Mouse (Mus musculus): ENCODE data around the gene Mcpt8. TPM values are rescaled to one million over a fixed set of nuclear protein-coding genes. Genes with fewer than 3 reads are reported as not detected.
"Not testable (repeated sequence)": the region's sequence is repeated elsewhere in the genome, so short reads cannot be mapped to it uniquely, and the experiment has no call there.

Gene Mcpt8
- polyA plus RNA-seq, 1 experiment from 2014 or later: not detected

- Histone ChIP-seq H3K27ac (ENCODE audit: low read length) (no peak overlapping the region), H3K9ac (replicated peaks; ENCODE audit: low read depth, low read length) (no peak overlapping the region), H3K36me3 (ENCODE audit: control insufficient read depth, insufficient read depth) (no peaks in the 10 kb centered on the region), H3K4me2 (ENCODE audit: low read length) (no peak overlapping the region), H3K27me3 (replicated peaks; ENCODE audit: control insufficient read depth, insufficient read depth, low read length) (no peaks in the 10 kb centered on the region), H3K4me1 (replicated peaks; ENCODE audit: control insufficient read depth, insufficient read depth, low read length) (no peaks in the 10 kb centered on the region), H3K9me3 (ENCODE audit: control insufficient read depth, low read length) (no peaks in the 10 kb centered on the region), H3K4me3 (replicated peaks; ENCODE audit: low read length) (no peak overlapping the region)
- ATAC-seq: peak; percentile 74
- 35% methylated on average over 3 of the region's 3 CpGs for WGBS
Observed at GRCm38 (mm10) chr14:56103452-56103851, 18.4 kb upstream of the Mcpt8 start.

- no peaks in the 10 kb centered on the region for H3K36me3 ChIP-seq (ENCODE audit: control insufficient read depth, insufficient read depth)
- no peak within 1 kb of the TSS for H3K4me3 ChIP-seq (replicated peaks; ENCODE audit: low read length)
- no peak for ATAC-seq
- H3K27ac ChIP-seq (ENCODE audit: low read length): no peak within 1 kb of the TSS
- 82% methylated on average over 10 of the region's 10 CpGs for WGBS
- no peak within 1 kb of the TSS for H3K9ac ChIP-seq (replicated peaks; ENCODE audit: low read depth, low read length)
- no peaks in the 10 kb centered on the region for H3K27me3 ChIP-seq (replicated peaks; ENCODE audit: control insufficient read depth, insufficient read depth, low read length)
- no peaks in the 10 kb centered on the region for H3K4me1 ChIP-seq (replicated peaks; ENCODE audit: control insufficient read depth, insufficient read depth, low read length)
- H3K9me3 ChIP-seq (ENCODE audit: control insufficient read depth, low read length): no peaks in the 10 kb centered on the region
- H3K4me2 ChIP-seq (ENCODE audit: low read length): no peak within 1 kb of the TSS
Observed at GRCm38 (mm10) chr14:56102386-56102785, 17.3 kb upstream of the Mcpt8 start, which contains the start of gene Ctsg. Ctsg (minus strand) TSS chr14:56102574.

DNA sequence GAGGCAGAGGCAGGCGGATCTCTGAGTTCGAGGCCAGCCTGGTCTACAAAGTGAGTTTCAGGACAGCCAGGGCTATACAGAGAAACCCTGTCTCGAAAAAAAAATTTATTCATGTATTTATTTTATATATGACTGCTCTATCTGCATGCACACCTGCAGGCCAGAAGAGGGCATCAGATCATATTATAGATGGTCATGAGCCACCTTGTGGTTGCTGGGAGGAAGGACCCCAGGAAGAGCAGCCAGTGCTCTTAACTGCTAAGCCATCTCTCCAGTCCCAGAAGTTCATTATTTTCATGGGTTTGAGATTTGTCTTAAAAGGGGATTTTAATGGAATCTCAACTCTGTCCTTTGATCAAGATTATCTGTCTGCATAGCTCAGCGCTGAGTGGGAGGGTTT lies 13.9 kb upstream of the Mcpt8 start:
- no peaks in the 10 kb centered on the region for H3K4me1 ChIP-seq (replicated peaks; ENCODE audit: control insufficient read depth, insufficient read depth, low read length)
- H3K9ac ChIP-seq (replicated peaks; ENCODE audit: low read depth, low read length): no peak overlapping the region
- WGBS: 80% methylated on average over 4 of the region's 4 CpGs
- H3K4me3 ChIP-seq (replicated peaks; ENCODE audit: low read length): no peak overlapping the region
- no peaks in the 10 kb centered on the region for H3K36me3 ChIP-seq (ENCODE audit: control insufficient read depth, insufficient read depth)
- H3K27ac ChIP-seq (ENCODE audit: low read length): no peak overlapping the region
- ATAC-seq: no peak
- H3K9me3 ChIP-seq (ENCODE audit: control insufficient read depth, low read length): no peaks in the 10 kb centered on the region
- no peak overlapping the region for H3K4me2 ChIP-seq (ENCODE audit: low read length)
- H3K27me3 ChIP-seq (replicated peaks; ENCODE audit: control insufficient read depth, insufficient read depth, low read length): no peaks in the 10 kb centered on the region

- Histone ChIP-seq H3K27ac (ENCODE audit: low read length) (no peak overlapping the region), H3K27me3 (replicated peaks; ENCODE audit: control insufficient read depth, insufficient read depth, low read length) (no peaks in the 10 kb centered on the region), H3K9ac (replicated peaks; ENCODE audit: low read depth, low read length) (no peak overlapping the region), H3K36me3 (ENCODE audit: control insufficient read depth, insufficient read depth) (no peaks in the 10 kb centered on the region), H3K4me1 (replicated peaks; ENCODE audit: control insufficient read depth, insufficient read depth, low read length) (no peaks in the 10 kb centered on the region), H3K4me3 (replicated peaks; ENCODE audit: low read length) (no peak overlapping the region), H3K4me2 (ENCODE audit: low read length) (no peak overlapping the region), H3K9me3 (ENCODE audit: control insufficient read depth, low read length) (no peaks in the 10 kb centered on the region)
- ATAC-seq: no peak
- WGBS: 80% methylated on average over 1 of the region's 1 CpGs
Observed at GRCm38 (mm10) chr14:56097597-56097996, 12.5 kb upstream of the Mcpt8 start.

DNA sequence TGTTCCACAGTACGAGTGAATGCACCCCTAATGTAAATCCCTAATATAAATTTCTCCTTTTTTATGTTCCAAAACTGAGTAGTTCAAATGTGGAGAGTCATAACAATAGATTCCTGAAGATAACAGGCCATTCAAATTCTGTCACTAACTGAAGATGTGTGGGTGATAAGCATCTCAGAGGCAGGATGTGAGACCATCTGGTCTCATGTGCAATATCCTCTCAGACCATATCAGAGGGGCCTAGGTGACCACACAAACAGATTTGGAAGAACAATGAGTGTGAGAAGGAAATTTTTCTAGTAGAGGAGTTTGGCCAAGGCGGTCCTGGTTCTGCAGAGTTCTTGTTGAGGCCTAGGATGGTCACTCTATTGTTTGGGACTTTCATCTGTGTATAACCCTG lies 8.3 kb upstream of the Mcpt8 start:
- no peak overlapping the region for H3K27ac ChIP-seq (ENCODE audit: low read length)
- WGBS: 76% methylated on average over 2 of the region's 2 CpGs
- H3K4me2 ChIP-seq (ENCODE audit: low read length): no peak overlapping the region
- H3K4me1 ChIP-seq (replicated peaks; ENCODE audit: control insufficient read depth, insufficient read depth, low read length): no peaks in the 10 kb centered on the region
- H3K27me3 ChIP-seq (replicated peaks; ENCODE audit: control insufficient read depth, insufficient read depth, low read length): no peaks in the 10 kb centered on the region
- no peak overlapping the region for H3K4me3 ChIP-seq (replicated peaks; ENCODE audit: low read length)
- no peak for ATAC-seq
- no peak overlapping the region for H3K9ac ChIP-seq (replicated peaks; ENCODE audit: low read depth, low read length)
- no peaks in the 10 kb centered on the region for H3K36me3 ChIP-seq (ENCODE audit: control insufficient read depth, insufficient read depth)
- no peaks in the 10 kb centered on the region for H3K9me3 ChIP-seq (ENCODE audit: control insufficient read depth, low read length)

DNA sequence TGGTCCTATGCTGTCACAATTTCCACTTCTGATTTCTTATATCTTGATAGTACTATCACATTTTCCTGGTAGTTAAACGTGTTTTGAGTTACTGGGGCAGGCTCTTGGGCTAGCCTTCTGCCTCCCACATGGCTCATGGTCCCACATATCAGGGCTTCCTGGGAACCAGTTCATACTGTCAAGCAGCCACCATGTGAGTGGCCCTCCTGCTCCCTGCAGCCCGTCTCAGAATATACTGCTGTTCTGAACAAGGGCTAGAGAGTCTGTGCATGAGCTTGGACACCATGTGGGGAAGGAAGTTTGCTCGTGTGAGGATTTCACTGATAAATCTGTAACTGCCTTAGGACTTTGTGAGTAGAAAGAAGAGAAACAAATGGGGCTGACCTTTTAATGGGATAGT lies 1.6 kb upstream of the Mcpt8 start:
- ATAC-seq: no peak
- Histone ChIP-seq H3K4me3 (replicated peaks; ENCODE audit: low read length) (no peak overlapping the region), H3K4me1 (replicated peaks; ENCODE audit: control insufficient read depth, insufficient read depth, low read length) (no peaks in the 10 kb centered on the region), H3K27me3 (replicated peaks; ENCODE audit: control insufficient read depth, insufficient read depth, low read length) (no peaks in the 10 kb centered on the region), H3K36me3 (ENCODE audit: control insufficient read depth, insufficient read depth) (no peaks in the 10 kb centered on the region), H3K27ac (ENCODE audit: low read length) (no peak overlapping the region), H3K9ac (replicated peaks; ENCODE audit: low read depth, low read length) (no peak overlapping the region), H3K9me3 (ENCODE audit: control insufficient read depth, low read length) (no peaks in the 10 kb centered on the region), H3K4me2 (ENCODE audit: low read length) (no peak overlapping the region)
- 80% methylated on average over 3 of the region's 3 CpGs for WGBS

DNA sequence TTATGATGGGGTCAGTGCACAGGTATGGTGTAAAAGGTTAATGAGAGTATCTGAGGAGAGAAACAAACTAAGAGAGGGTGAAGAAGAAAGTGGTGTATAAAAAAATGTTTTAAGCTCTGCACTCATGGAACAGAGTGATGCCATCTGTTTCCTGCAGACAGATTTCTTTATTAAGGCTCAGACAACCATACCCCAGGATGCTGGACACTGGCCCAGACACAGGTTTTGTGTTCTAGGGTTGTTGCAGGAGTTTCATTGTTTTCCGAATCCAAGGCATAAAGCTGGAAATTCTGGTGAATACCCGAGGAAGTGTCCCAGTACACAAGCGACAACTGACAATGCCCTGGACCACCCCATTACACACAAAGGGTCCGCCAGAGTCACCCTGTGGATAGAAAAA lies 3.1 kb downstream of the Mcpt8 start:
- H3K9ac ChIP-seq (replicated peaks; ENCODE audit: low read depth, low read length): no peak overlapping the region
- no peak for ATAC-seq
- no peaks in the 10 kb centered on the region for H3K27me3 ChIP-seq (replicated peaks; ENCODE audit: control insufficient read depth, insufficient read depth, low read length)
- no peak overlapping the region for H3K4me3 ChIP-seq (replicated peaks; ENCODE audit: low read length)
- H3K4me1 ChIP-seq (replicated peaks; ENCODE audit: control insufficient read depth, insufficient read depth, low read length): no peaks in the 10 kb centered on the region
- H3K4me2 ChIP-seq (ENCODE audit: low read length): no peak overlapping the region
- no peaks in the 10 kb centered on the region for H3K9me3 ChIP-seq (ENCODE audit: control insufficient read depth, low read length)
- H3K36me3 ChIP-seq (ENCODE audit: control insufficient read depth, insufficient read depth): no peaks in the 10 kb centered on the region
- WGBS: 61% methylated on average over 4 of the region's 4 CpGs
- no peak overlapping the region for H3K27ac ChIP-seq (ENCODE audit: low read length)

- not testable (repeated sequence) for H3K9me3 ChIP-seq (ENCODE audit: control insufficient read depth, low read length)
- 90% methylated on average over 3 of the region's 3 CpGs for WGBS
Observed at GRCm38 (mm10) chr14:56062213-56062612, 22.9 kb downstream of the Mcpt8 start, which contains the start of gene Mcpt4. Mcpt4 (minus strand) TSS chr14:56062313.

DNA sequence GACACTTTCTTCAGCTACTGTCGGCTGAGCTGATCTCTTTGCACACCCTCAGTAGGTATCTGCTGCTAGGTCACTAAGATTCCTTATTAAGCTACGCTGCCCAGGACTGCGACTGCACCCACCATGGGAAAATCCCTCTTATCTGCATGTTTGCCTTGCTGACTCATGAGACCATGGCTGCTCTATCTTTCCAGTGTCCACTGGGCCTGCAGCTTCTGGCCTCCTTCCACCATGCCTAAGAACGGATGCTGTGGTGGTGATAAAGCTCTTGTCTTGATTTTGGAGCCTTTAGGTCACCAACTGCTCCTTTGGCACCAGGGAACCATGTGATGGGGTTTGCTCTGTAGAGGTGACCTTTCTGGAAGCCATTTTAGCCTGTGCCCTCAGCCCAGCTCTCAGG lies 27.4 kb downstream of the Mcpt8 start:
- Histone ChIP-seq H3K9ac (replicated peaks; ENCODE audit: low read depth, low read length) (no peak overlapping the region), H3K27me3 (replicated peaks; ENCODE audit: control insufficient read depth, insufficient read depth, low read length) (no peaks in the 10 kb centered on the region), H3K4me3 (replicated peaks; ENCODE audit: low read length) (no peak overlapping the region), H3K4me2 (ENCODE audit: low read length) (no peak overlapping the region), H3K27ac (ENCODE audit: low read length) (no peak overlapping the region), H3K36me3 (ENCODE audit: control insufficient read depth, insufficient read depth) (no peaks in the 10 kb centered on the region), H3K4me1 (replicated peaks; ENCODE audit: control insufficient read depth, insufficient read depth, low read length) (no peaks in the 10 kb centered on the region), H3K9me3 (ENCODE audit: control insufficient read depth, low read length) (no peaks in the 10 kb centered on the region)
- 85% methylated on average over 4 of the region's 4 CpGs for WGBS
- no peak for ATAC-seq

More at GRCm38 (mm10) chr14:56062213-56062612, 22.9 kb downstream of the Mcpt8 start, which contains the start of gene Mcpt4:
- not testable (repeated sequence) for ATAC-seq; H3K9ac ChIP-seq (replicated peaks; ENCODE audit: low read depth, low read length); H3K36me3 ChIP-seq (ENCODE audit: control insufficient read depth, insufficient read depth); H3K4me1 ChIP-seq (replicated peaks; ENCODE audit: control insufficient read depth, insufficient read depth, low read length); H3K4me2 ChIP-seq (ENCODE audit: low read length); H3K4me3 ChIP-seq (replicated peaks; ENCODE audit: low read length); H3K27me3 ChIP-seq (replicated peaks; ENCODE audit: control insufficient read depth, insufficient read depth, low read length); H3K27ac ChIP-seq (ENCODE audit: low read length)

- ATAC-seq: no peak
- Histone ChIP-seq H3K9me3 (ENCODE audit: control insufficient read depth, low read length) (no peaks in the 10 kb centered on the region), H3K4me3 (replicated peaks; ENCODE audit: low read length) (no peak overlapping the region), H3K27me3 (replicated peaks; ENCODE audit: control insufficient read depth, insufficient read depth, low read length) (no peaks in the 10 kb centered on the region), H3K4me2 (ENCODE audit: low read length) (no peak overlapping the region), H3K9ac (replicated peaks; ENCODE audit: low read depth, low read length) (no peak overlapping the region), H3K36me3 (ENCODE audit: control insufficient read depth, insufficient read depth) (no peaks in the 10 kb centered on the region), H3K27ac (ENCODE audit: low read length) (no peak overlapping the region), H3K4me1 (replicated peaks; ENCODE audit: control insufficient read depth, insufficient read depth, low read length) (no peaks in the 10 kb centered on the region)
- WGBS: 88% methylated on average over 3 of the region's 3 CpGs
Observed at GRCm38 (mm10) chr14:56055408-56055807, 29.7 kb downstream of the Mcpt8 start.

Data from forebrain, embryonic 16.5 days (tissue).